Mouse (Mus musculus) midbrain, embryonic 12.5 days (tissue): ENCODE results near the gene Bnip2. TPM values are rescaled to one million over a fixed set of nuclear protein-coding genes. Genes with fewer than 3 reads are reported as not detected.
"Not testable (repeated sequence)": the region's sequence is repeated elsewhere in the genome, so short reads cannot be mapped to it uniquely, and the experiment has no call there.

Experiments used
- ATAC-seq: fragments of 200-750 bp; cut with Nextera tagmentation; 2 replicates; pipeline ENCODE4 v1.8.0; 2017; ENCODE audit warnings: low read depth, moderate TSS enrichment, moderate library complexity; ENCODE audit not compliant: low FRiP score
- H3K27ac ChIP-seq: fragments of 300-500 bp; sonication (generic); replicated peaks from 2 replicates; pipeline ENCODE4 v1.5.1; 2016; ENCODE audit warnings: mild to moderate bottlenecking
- H3K27me3 ChIP-seq: fragments of 300-500 bp; sonication (generic); 2 replicates; pipeline ENCODE4 v1.6.1; 2016; ENCODE audit warnings: mild to moderate bottlenecking
- H3K36me3 ChIP-seq: fragments of 300-500 bp; sonication (generic); 2 replicates; pipeline ENCODE4 v1.6.1; 2016
- H3K4me1 ChIP-seq: fragments of 300-500 bp; sonication (generic); 2 replicates; pipeline ENCODE4 v1.6.1; 2016
- H3K4me2 ChIP-seq: fragments of 300-500 bp; sonication (generic); replicated peaks from 2 replicates; pipeline ENCODE4 v1.6.1; 2016; ENCODE audit warnings: mild to moderate bottlenecking, moderate library complexity
- H3K4me3 ChIP-seq: fragments of 300-500 bp; sonication (generic); 2 replicates; pipeline ENCODE4 v1.5.1; 2016; ENCODE audit warnings: mild to moderate bottlenecking
- H3K9ac ChIP-seq: fragments of 300-500 bp; sonication (generic); replicated peaks from 2 replicates; pipeline ENCODE4 v1.6.1; 2016; ENCODE audit warnings: mild to moderate bottlenecking, moderate library complexity
- H3K9me3 ChIP-seq: fragments of 300-500 bp; sonication (generic); 2 replicates; pipeline ENCODE4 v1.6.1; 2016; ENCODE audit warnings: mild to moderate bottlenecking
- WGBS: fragments of 180-500 bp; shearing (Covaris S2); methylation state at CpG from one replicate; pipeline ENCODE4 v1.1.7; 2016; 5-methylcytosine and 5-hydroxymethylcytosine counted together
- polyA plus RNA-seq: library from polyadenylated mRNA; unstranded; fragments of >200 nt; fragmentation: Nextera tagmentation; extraction: Ambion mirVana; gene quantifications from 2 replicates; pipeline ENCODE4 v1.2.1, GENCODE M21; 2016

The Bnip2 gene
- polyA plus RNA-seq, 1 experiment from 2014 or later, result 114 TPM

- Histone ChIP-seq H3K9me3 (no peaks in the 10 kb centered on the region), H3K4me3 (peak within 1 kb of the TSS; percentile 92), H3K4me1 (peaks cover 10% of the 10 kb centered on the region), H3K4me2 (peak within 1 kb of the TSS; percentile 71), H3K36me3 (peaks cover 38% of the 10 kb centered on the region), H3K27me3 (no peaks in the 10 kb centered on the region), H3K9ac (peak within 1 kb of the TSS; percentile 93), H3K27ac (peak within 1 kb of the TSS; percentile 89)
- 1% methylated on average over 49 of the region's 57 CpGs for WGBS
- ATAC-seq, result peak; percentile 99
Observed at GRCm38 (mm10) chr9:70012408-70012901, 23.2 kb downstream of the Bnip2 start, which contains the start of gene Gtf2a2. Gene Gtf2a2, plus strand, starts transcription at chr9:70012550.

- Histone ChIP-seq H3K4me1 (peaks cover 10% of the 10 kb centered on the region), H3K9me3 (no peaks in the 10 kb centered on the region), H3K27me3 (no peaks in the 10 kb centered on the region), H3K4me2 (no peak overlapping the region), H3K27ac (no peak overlapping the region), H3K4me3 (no peak overlapping the region), H3K9ac (no peak overlapping the region), H3K36me3 (peaks cover 19% of the 10 kb centered on the region)
- 98% methylated on average over 2 of the region's 2 CpGs for WGBS
- no peak for ATAC-seq
Observed at GRCm38 (mm10) chr9:70015632-70016031, 26.4 kb downstream of the Bnip2 start.

- Histone ChIP-seq H3K36me3 (peaks cover 25% of the 10 kb centered on the region), H3K4me2 (no peak overlapping the region), H3K9ac (no peak overlapping the region), H3K9me3 (no peaks in the 10 kb centered on the region), H3K27ac (no peak overlapping the region), H3K4me3 (no peak overlapping the region), H3K27me3 (no peaks in the 10 kb centered on the region), H3K4me1 (peaks cover 1% of the 10 kb centered on the region)
- no peak for ATAC-seq
Observed at GRCm38 (mm10) chr9:70018879-70019278, 29.6 kb downstream of the Bnip2 start.

GRCm38 (mm10) chr9:70021610-70022009 lies 32.3 kb downstream of the Bnip2 start:
- Histone ChIP-seq H3K27ac (no peak overlapping the region), H3K4me2 (no peak overlapping the region), H3K27me3 (no peaks in the 10 kb centered on the region), H3K36me3 (peaks cover 20% of the 10 kb centered on the region), H3K9me3 (no peaks in the 10 kb centered on the region), H3K9ac (no peak overlapping the region), H3K4me1 (no peaks in the 10 kb centered on the region), H3K4me3 (no peak overlapping the region)
- ATAC-seq, result no peak
- WGBS, result 73% methylated on average over 1 of the region's 1 CpGs

- no peak overlapping the region for H3K9ac ChIP-seq
- no peak overlapping the region for H3K27ac ChIP-seq
- H3K4me1 ChIP-seq, result no peaks in the 10 kb centered on the region
- H3K36me3 ChIP-seq, result peaks cover 19% of the 10 kb centered on the region
- no peak for ATAC-seq
- no peaks in the 10 kb centered on the region for H3K27me3 ChIP-seq
- no peaks in the 10 kb centered on the region for H3K9me3 ChIP-seq
- no peak overlapping the region for H3K4me3 ChIP-seq
- no peak overlapping the region for H3K4me2 ChIP-seq
- 90% methylated on average over 4 of the region's 4 CpGs for WGBS
Observed at GRCm38 (mm10) chr9:70022083-70022482, 32.8 kb downstream of the Bnip2 start.

GRCm38 (mm10) chr9:70023615-70024014 lies 34.3 kb downstream of the Bnip2 start:
- H3K4me3 ChIP-seq, H3K9me3 ChIP-seq, H3K27me3 ChIP-seq, H3K4me2 ChIP-seq, H3K9ac ChIP-seq, ATAC-seq, H3K4me1 ChIP-seq, H3K27ac ChIP-seq: not testable (repeated sequence)
- peaks cover 17% of the 10 kb centered on the region for H3K36me3 ChIP-seq
- 67% methylated on average over 1 of the region's 1 CpGs for WGBS

GRCm38 (mm10) chr9:70024648-70025047 lies 35.4 kb downstream of the Bnip2 start:
- peaks cover 14% of the 10 kb centered on the region for H3K36me3 ChIP-seq
- no peak overlapping the region for H3K9ac ChIP-seq
- H3K27me3 ChIP-seq, result no peaks in the 10 kb centered on the region
- no peak overlapping the region for H3K4me2 ChIP-seq
- no peaks in the 10 kb centered on the region for H3K4me1 ChIP-seq
- no peak for ATAC-seq
- H3K4me3 ChIP-seq, result no peak overlapping the region
- H3K27ac ChIP-seq, result no peak overlapping the region
- no peaks in the 10 kb centered on the region for H3K9me3 ChIP-seq

GRCm38 (mm10) chr9:70025365-70026012 lies 36.2 kb downstream of the Bnip2 start:
- 87% methylated on average over 2 of the region's 2 CpGs for WGBS
- no peak for ATAC-seq
- Histone ChIP-seq H3K27ac (no peak overlapping the region), H3K27me3 (no peaks in the 10 kb centered on the region), H3K9ac (no peak overlapping the region), H3K4me2 (no peak overlapping the region), H3K36me3 (peaks cover 7% of the 10 kb centered on the region; the same call in 1 of the 2 replicates), H3K4me3 (no peak overlapping the region), H3K4me1 (no peaks in the 10 kb centered on the region), H3K9me3 (no peaks in the 10 kb centered on the region)

- H3K4me1 ChIP-seq, result no peaks in the 10 kb centered on the region
- H3K4me3 ChIP-seq, result no peak overlapping the region
- no peaks in the 10 kb centered on the region for H3K36me3 ChIP-seq
- 90% methylated on average over 1 of the region's 1 CpGs for WGBS
- H3K9me3 ChIP-seq, result no peaks in the 10 kb centered on the region
- H3K4me2 ChIP-seq, result no peak overlapping the region
- H3K9ac ChIP-seq, result no peak overlapping the region
- H3K27ac ChIP-seq, result no peak overlapping the region
- no peaks in the 10 kb centered on the region for H3K27me3 ChIP-seq
- no peak for ATAC-seq
Observed at GRCm38 (mm10) chr9:70032167-70032566, 42.9 kb downstream of the Bnip2 start.

- H3K27me3 ChIP-seq, result no peaks in the 10 kb centered on the region
- H3K4me1 ChIP-seq, result no peaks in the 10 kb centered on the region
- no peaks in the 10 kb centered on the region for H3K36me3 ChIP-seq
- H3K4me3 ChIP-seq, result no peak overlapping the region
- H3K9ac ChIP-seq, result no peak overlapping the region
- no peak overlapping the region for H3K4me2 ChIP-seq
- ATAC-seq, result no peak
- 80% methylated on average over 9 of the region's 9 CpGs for WGBS
- H3K27ac ChIP-seq, result no peak overlapping the region
- H3K9me3 ChIP-seq, result no peaks in the 10 kb centered on the region
Observed at GRCm38 (mm10) chr9:70033056-70033455, 43.8 kb downstream of the Bnip2 start.

- whole genome bisulfite sequencing, result 93% methylated on average over 7 of the region's 7 CpGs
- H3K9me3 ChIP-seq, result 0 out of 2 replicates have a peak, but pooled peaks cover 2% of the 10 kb centered on the region
- H3K27me3 ChIP-seq, result no peaks in the 10 kb centered on the region
- no peak overlapping the region for H3K4me2 ChIP-seq
- ATAC-seq, result no peak
- no peak overlapping the region for H3K4me3 ChIP-seq
- no peak overlapping the region for H3K27ac ChIP-seq
- no peaks in the 10 kb centered on the region for H3K4me1 ChIP-seq
- no peaks in the 10 kb centered on the region for H3K36me3 ChIP-seq
- no peak overlapping the region for H3K9ac ChIP-seq
Observed at GRCm38 (mm10) chr9:70034702-70035101, 45.4 kb downstream of the Bnip2 start.

- Histone ChIP-seq H3K9me3 (0 out of 2 replicates have a peak, but pooled peaks cover 2% of the 10 kb centered on the region), H3K27me3 (no peaks in the 10 kb centered on the region), H3K4me3 (no peak overlapping the region), H3K4me2 (no peak overlapping the region), H3K9ac (no peak overlapping the region), H3K36me3 (no peaks in the 10 kb centered on the region), H3K4me1 (no peaks in the 10 kb centered on the region), H3K27ac (no peak overlapping the region)
- ATAC-seq, result no peak
- 74% methylated on average over 4 of the region's 4 CpGs for WGBS
Observed at GRCm38 (mm10) chr9:70036646-70037045, 47.4 kb downstream of the Bnip2 start.

- Histone ChIP-seq H3K27me3 (no peaks in the 10 kb centered on the region), H3K4me3 (no peak within 1 kb of the TSS), H3K27ac (no peak within 1 kb of the TSS), H3K36me3 (no peaks in the 10 kb centered on the region), H3K9me3 (0 out of 2 replicates have a peak, but pooled peaks cover 2% of the 10 kb centered on the region), H3K9ac (no peak within 1 kb of the TSS), H3K4me1 (no peaks in the 10 kb centered on the region), H3K4me2 (no peak within 1 kb of the TSS)
- no peak for ATAC-seq
- WGBS, result 92% methylated on average over 7 of the region's 7 CpGs
Observed at GRCm38 (mm10) chr9:70037988-70038387, 48.7 kb downstream of the Bnip2 start, which contains the start of gene Gcnt3. Gene Gcnt3, minus strand, starts transcription at chr9:70038088.
